ENCODE assay signal across 7 mouse cellular contexts in genomic region chr3:96560881-96561668, GRCm38 (mm10). TPM values are rescaled to one million over a fixed set of nuclear protein-coding genes. Genes with fewer than 3 reads are reported as not detected.
DNase-seq lines count a peak whose midpoint lies in the region; ATAC-seq and TF ChIP-seq lines count a peak whose summit lies in the region.

No protein-coding gene starts in this region.

- peaks cover 35% of the 10 kb centered on the region; the same call in 1 of the 2 replicates for H3K4me1 ChIP-seq in spleen, adult 2 months (ENCODE audit: control insufficient read depth, insufficient read depth, insufficient read length)
- H3K4me1 ChIP-seq in heart, embryonic 14.5 days (ENCODE audit: control insufficient read depth in 2 of 2, insufficient read depth in 2 of 2, low read length in 2 of 2): peaks cover 15 to 28% of the 10 kb centered on the region in 2 experiments
- peaks cover 49% of the 10 kb centered on the region for H3K4me1 ChIP-seq in limb, embryonic 15.5 days

- H3K4me2 ChIP-seq in heart, embryonic 14.5 days (ENCODE audit: low read length): peak overlapping the region; percentile 85
- H3K4me2 ChIP-seq in limb, embryonic 15.5 days: peak overlapping the region; percentile 67

- H3K36me3 ChIP-seq in spleen, adult 2 months (ENCODE audit: control insufficient read depth, insufficient read depth, low read length): peaks cover 26% of the 10 kb centered on the region
- peaks cover 33% of the 10 kb centered on the region for H3K36me3 ChIP-seq in heart, embryonic 14.5 days (ENCODE audit: control insufficient read depth, insufficient read depth, low read length)
- peaks cover 23% of the 10 kb centered on the region for H3K36me3 ChIP-seq in limb, embryonic 15.5 days

- H3K9ac ChIP-seq in heart, embryonic 14.5 days (ENCODE audit: low read length): peak overlapping the region; percentile 98
- no peak overlapping the region for H3K9ac ChIP-seq in limb, embryonic 15.5 days

- peak overlapping the region; percentile 99 for H3K4me3 ChIP-seq in spleen, adult 2 months (ENCODE audit: extremely low read depth, insufficient read depth, insufficient read length)
- peak overlapping the region; percentile 76 to 94 for H3K4me3 ChIP-seq in heart, embryonic 14.5 days (ENCODE audit: control insufficient read depth in 1 of 2, insufficient read depth in 1 of 2, low read depth in 1 of 2, low read length in 2 of 2)
- H3K4me3 ChIP-seq in limb, embryonic 15.5 days: peak overlapping the region; percentile 59

- no peak for TF ChIP-seq POLR2A in spleen, adult 2 months (IDR thresholded peaks at IDR 0.05; ENCODE audit: low read depth, low read length)

- no peak for DNase-seq in spleen, adult 2 months (ENCODE audit: low read depth in 1 of 2, low spot score in 2 of 2)
- DNase-seq in spleen, adult 12 weeks (ENCODE audit: low spot score): no peak
- DNase-seq in urinary bladder, postnatal 36 days (ENCODE audit: low spot score in 2 of 2): no peak
- DNase-seq in adrenal gland, adult 18-20 months (ENCODE audit: low spot score in 2 of 2): no peak

- H3K27ac ChIP-seq in spleen, adult 2 months (ENCODE audit: insufficient read depth, low read length): peak overlapping the region; percentile 99
- H3K27ac ChIP-seq in heart, embryonic 14.5 days (replicated peaks in 1 of 2; ENCODE audit: control insufficient read depth in 1 of 2, insufficient read depth in 1 of 2, low read depth in 2 of 2, low read length in 2 of 2): peak overlapping the region; percentile 81 to 96
- peak overlapping the region; percentile 57 for H3K27ac ChIP-seq in limb, embryonic 15.5 days

- no peak for TF ChIP-seq CTCF in spleen, adult 2 months (IDR thresholded peaks at IDR 0.05; ENCODE audit: extremely low read depth, insufficient read depth, insufficient read length, insufficient replicate concordance)

- H3K9me3 ChIP-seq in heart, embryonic 14.5 days (ENCODE audit: control insufficient read depth, low read length): no peaks in the 10 kb centered on the region
- H3K9me3 ChIP-seq in limb, embryonic 15.5 days: no peaks in the 10 kb centered on the region

- 32% methylated on average over 9 of the region's 9 CpGs for WGBS in spleen, adult 2 months
- WGBS in heart, embryonic 14.5 days: 58% methylated on average over 9 of the region's 9 CpGs
- 73% methylated on average over 9 of the region's 9 CpGs for WGBS in limb, embryonic 15.5 days

- no peaks in the 10 kb centered on the region for H3K27me3 ChIP-seq in spleen, adult 2 months (ENCODE audit: control insufficient read depth, insufficient read depth, low read length)
- no peaks in the 10 kb centered on the region for H3K27me3 ChIP-seq in heart, embryonic 14.5 days (ENCODE audit: control insufficient read depth, insufficient read depth, low read length)
- no peaks in the 10 kb centered on the region for H3K27me3 ChIP-seq in limb, embryonic 15.5 days

- ATAC-seq in heart, embryonic 14.5 days (ENCODE audit: insufficient number of reproducible peaks, insufficient read depth, low FRiP score, low read depth): no peak
- ATAC-seq in limb, embryonic 15.5 days (ENCODE audit: insufficient number of reproducible peaks, low FRiP score, low TSS enrichment, low read depth): no peak
- ATAC-seq in monocyte, adult 5-6 weeks (replicated peaks; ENCODE audit: insufficient number of reproducible peaks, low FRiP score, low TSS enrichment, poor library complexity, severe bottlenecking): no peak

RNA-seq across cellular contexts. Expression of gene Txnip, which starts 3.3 kb away (rescaled TPM):
- 423 and 439 TPM in 2 replicates for polyA plus RNA-seq in spleen, adult 2 months (2012; rRNA removed)
- 257 and 262 TPM in 2 replicates for polyA plus RNA-seq in heart, embryonic 14.5 days (2014; fragmentation: Nextera tagmentation; extraction: Ambion mirVana)
- polyA plus RNA-seq in limb, embryonic 15.5 days (2015; fragmentation: Nextera tagmentation; extraction: Ambion mirVana): 151 and 157 TPM in 2 replicates
- 100 to 1,000 TPM; 539 to 784 TPM for total RNA-seq in adrenal gland, adult 18-20 months (2021)
- total RNA-seq in monocyte, adult 5-6 weeks (2017): 575 to 636 TPM (median 578 TPM) in 3 replicates

RNA-seq across cellular contexts. Expression of gene Gm16253, which starts 15.7 kb away (rescaled TPM):
- 0.18 TPM in 1 of 2 replicates, not detected in the other for polyA plus RNA-seq in spleen, adult 2 months (2012; rRNA removed)
- 0.68 and 0.81 TPM in 2 replicates for polyA plus RNA-seq in heart, embryonic 14.5 days (2014; fragmentation: Nextera tagmentation; extraction: Ambion mirVana)
- polyA plus RNA-seq in limb, embryonic 15.5 days (2015; fragmentation: Nextera tagmentation; extraction: Ambion mirVana): 0.82 and 1.2 TPM in 2 replicates
- not detected for total RNA-seq in adrenal gland, adult 18-20 months (2021)
- not detected in 3 replicates for total RNA-seq in monocyte, adult 5-6 weeks (2017)

RNA-seq across cellular contexts. Expression of gene Polr3gl, which starts 32.9 kb away (rescaled TPM):
- polyA plus RNA-seq in spleen, adult 2 months (2012; rRNA removed): 9.2 and 10.7 TPM in 2 replicates
- 25.5 and 28.7 TPM in 2 replicates for polyA plus RNA-seq in heart, embryonic 14.5 days (2014; fragmentation: Nextera tagmentation; extraction: Ambion mirVana)
- 38.9 and 42.0 TPM in 2 replicates for polyA plus RNA-seq in limb, embryonic 15.5 days (2015; fragmentation: Nextera tagmentation; extraction: Ambion mirVana)
- total RNA-seq in adrenal gland, adult 18-20 months (2021): 10 to 100 TPM; 35.5 to 38.8 TPM
- total RNA-seq in monocyte, adult 5-6 weeks (2017): 75.3 to 86.8 TPM (median 84.0 TPM) in 3 replicates

RNA-seq across cellular contexts. Expression of gene Ankrd34a, which starts 35.4 kb away (rescaled TPM):
- polyA plus RNA-seq in spleen, adult 2 months (2012; rRNA removed): 0.14 and 0.15 TPM in 2 replicates
- polyA plus RNA-seq in heart, embryonic 14.5 days (2014; fragmentation: Nextera tagmentation; extraction: Ambion mirVana): 8.4 and 8.5 TPM in 2 replicates
- 1.9 and 2.7 TPM in 2 replicates for polyA plus RNA-seq in limb, embryonic 15.5 days (2015; fragmentation: Nextera tagmentation; extraction: Ambion mirVana)
- under 1 TPM; 0.76 to 0.77 TPM for total RNA-seq in adrenal gland, adult 18-20 months (2021)
- not detected in 3 replicates for total RNA-seq in monocyte, adult 5-6 weeks (2017)

RNA-seq across cellular contexts. Expression of gene Hfe2, which starts 36.1 kb away (rescaled TPM):
- 0.18 and 0.32 TPM in 2 replicates for polyA plus RNA-seq in spleen, adult 2 months (2012; rRNA removed)
- 10.8 and 11.7 TPM in 2 replicates for polyA plus RNA-seq in heart, embryonic 14.5 days (2014; fragmentation: Nextera tagmentation; extraction: Ambion mirVana)
- 8.7 and 18.4 TPM in 2 replicates for polyA plus RNA-seq in limb, embryonic 15.5 days (2015; fragmentation: Nextera tagmentation; extraction: Ambion mirVana)
- total RNA-seq in adrenal gland, adult 18-20 months (2021): under 1 TPM in 1 of 2 experiments, not detected in 1; 0.42 TPM
- total RNA-seq in monocyte, adult 5-6 weeks (2017): 0.64 TPM in 1 of 3 replicates, not detected in the others
